Mouse (Mus musculus): ENCODE results near the gene Neil3. TPM values are rescaled to one million over a fixed set of nuclear protein-coding genes. Genes with fewer than 3 reads are reported as not detected.

Neil3 gene
- polyA plus RNA-seq (2015; fragmentation: Nextera tagmentation; extraction: Ambion mirVana), result 12.8 and 16.3 TPM in 2 replicates

GRCm38 (mm10) chr8:53638495-53639171 lies at the start of gene Neil3:
TSS of gene Neil3 (minus strand) at chr8:53639065.
- Histone ChIP-seq H3K36me3 (no peaks in the 10 kb centered on the region), H3K27ac (no peak within 1 kb of the TSS), H3K4me3 (replicated peaks) (peak within 1 kb of the TSS; percentile 54), H3K27me3 (no peaks in the 10 kb centered on the region), H3K4me1 (replicated peaks) (peaks cover 19% of the 10 kb centered on the region), H3K4me2 (replicated peaks) (peak within 1 kb of the TSS; percentile 83), H3K9ac (replicated peaks) (peak within 1 kb of the TSS; percentile 64), H3K9me3 (no peaks in the 10 kb centered on the region)
- peak; percentile 96 for ATAC-seq
- under 1% methylated on average over 26 of the region's 26 CpGs for WGBS

- H3K36me3 ChIP-seq, result no peaks in the 10 kb centered on the region
- no peaks in the 10 kb centered on the region for H3K27me3 ChIP-seq
- no peak overlapping the region for H3K4me2 ChIP-seq (replicated peaks)
- H3K4me1 ChIP-seq (replicated peaks), result no peaks in the 10 kb centered on the region
- H3K4me3 ChIP-seq (replicated peaks), result no peak overlapping the region
- peak; percentile 95 for ATAC-seq
- H3K27ac ChIP-seq, result no peak overlapping the region
- H3K9me3 ChIP-seq, result no peaks in the 10 kb centered on the region
- H3K9ac ChIP-seq (replicated peaks), result no peak overlapping the region
- WGBS, result 17% methylated on average over 12 of the region's 12 CpGs
Measured at GRCm38 (mm10) chr8:53680846-53681245, 42.0 kb upstream of the Neil3 start.

- Histone ChIP-seq H3K36me3 (no peaks in the 10 kb centered on the region), H3K9ac (replicated peaks) (no peak overlapping the region), H3K4me1 (replicated peaks) (0 out of 2 replicates have a peak, but pooled peaks cover 4% of the 10 kb centered on the region), H3K4me3 (replicated peaks) (no peak overlapping the region), H3K27ac (no peak overlapping the region), H3K4me2 (replicated peaks) (no peak overlapping the region), H3K9me3 (no peaks in the 10 kb centered on the region), H3K27me3 (no peaks in the 10 kb centered on the region)
- no peak for ATAC-seq
- WGBS, result 42% methylated on average over 4 of the region's 4 CpGs
Measured at GRCm38 (mm10) chr8:53663946-53664345, 25.1 kb upstream of the Neil3 start.

- no peaks in the 10 kb centered on the region for H3K27me3 ChIP-seq
- no peak overlapping the region for H3K4me2 ChIP-seq (replicated peaks)
- 0 out of 2 replicates have a peak, but pooled peaks cover 4% of the 10 kb centered on the region for H3K4me1 ChIP-seq (replicated peaks)
- no peaks in the 10 kb centered on the region for H3K36me3 ChIP-seq
- ATAC-seq, result no peak
- H3K27ac ChIP-seq, result no peak overlapping the region
- 64% methylated on average over 3 of the region's 3 CpGs for WGBS
- H3K9me3 ChIP-seq, result no peaks in the 10 kb centered on the region
- H3K9ac ChIP-seq (replicated peaks), result no peak overlapping the region
- H3K4me3 ChIP-seq (replicated peaks), result no peak overlapping the region
Measured at GRCm38 (mm10) chr8:53661436-53661835, 22.6 kb upstream of the Neil3 start.

- 94% methylated on average over 4 of the region's 4 CpGs for WGBS
Measured at GRCm38 (mm10) chr8:53630618-53631017, 8.2 kb downstream of the Neil3 start.

GRCm38 (mm10) chr8:53628864-53629415 lies 9.9 kb downstream of the Neil3 start:
- H3K9me3 ChIP-seq, result 0 out of 2 replicates have a peak, but pooled peaks cover 6% of the 10 kb centered on the region
- no peak overlapping the region for H3K4me3 ChIP-seq (replicated peaks)
- no peak overlapping the region for H3K27ac ChIP-seq
- WGBS, result 91% methylated on average over 4 of the region's 4 CpGs
- no peaks in the 10 kb centered on the region; the same call in 1 of the 2 replicates for H3K36me3 ChIP-seq
- no peak for ATAC-seq
- H3K27me3 ChIP-seq, result no peaks in the 10 kb centered on the region
- no peak overlapping the region for H3K4me2 ChIP-seq (replicated peaks)
- H3K4me1 ChIP-seq (replicated peaks), result no peaks in the 10 kb centered on the region
- no peak overlapping the region for H3K9ac ChIP-seq (replicated peaks)

More at GRCm38 (mm10) chr8:53630618-53631017, 8.2 kb downstream of the Neil3 start:
- H3K9ac ChIP-seq (replicated peaks), result no peak overlapping the region
- ATAC-seq, result no peak
- H3K4me2 ChIP-seq (replicated peaks), result no peak overlapping the region
- no peaks in the 10 kb centered on the region for H3K27me3 ChIP-seq
- no peaks in the 10 kb centered on the region; the same call in 1 of the 2 replicates for H3K36me3 ChIP-seq
- H3K4me3 ChIP-seq (replicated peaks), result no peak overlapping the region
- H3K4me1 ChIP-seq (replicated peaks), result no peaks in the 10 kb centered on the region
- 0 out of 2 replicates have a peak, but pooled peaks cover 6% of the 10 kb centered on the region for H3K9me3 ChIP-seq
- H3K27ac ChIP-seq, result no peak overlapping the region

GRCm38 (mm10) chr8:53623425-53623824 lies 15.4 kb downstream of the Neil3 start:
- Histone ChIP-seq H3K27ac (no peak overlapping the region), H3K4me3 (replicated peaks) (no peak overlapping the region), H3K9me3 (0 out of 2 replicates have a peak, but pooled peaks cover 6% of the 10 kb centered on the region), H3K4me1 (replicated peaks) (no peaks in the 10 kb centered on the region), H3K9ac (replicated peaks) (no peak overlapping the region), H3K4me2 (replicated peaks) (no peak overlapping the region), H3K27me3 (no peaks in the 10 kb centered on the region), H3K36me3 (peaks cover 3% of the 10 kb centered on the region; the same call in 1 of the 2 replicates)
- 90% methylated on average over 3 of the region's 3 CpGs for WGBS
- no peak for ATAC-seq

GRCm38 (mm10) chr8:53619196-53619595 lies 19.7 kb downstream of the Neil3 start:
- Histone ChIP-seq H3K4me1 (replicated peaks) (no peaks in the 10 kb centered on the region), H3K27me3 (no peaks in the 10 kb centered on the region), H3K9me3 (no peaks in the 10 kb centered on the region), H3K9ac (replicated peaks) (no peak overlapping the region), H3K27ac (no peak overlapping the region), H3K4me3 (replicated peaks) (no peak overlapping the region), H3K4me2 (replicated peaks) (no peak overlapping the region), H3K36me3 (0 out of 2 replicates have a peak, but pooled peaks cover 3% of the 10 kb centered on the region)
- ATAC-seq, result no peak
- 96% methylated on average over 3 of the region's 3 CpGs for WGBS

GRCm38 (mm10) chr8:53614288-53614646 lies 24.6 kb downstream of the Neil3 start:
- no peak for ATAC-seq

GRCm38 (mm10) chr8:53613577-53614287 lies 25.1 kb downstream of the Neil3 start:
- Histone ChIP-seq H3K36me3 (no peaks in the 10 kb centered on the region), H3K9me3 (no peaks in the 10 kb centered on the region), H3K27ac (no peak overlapping the region), H3K4me1 (replicated peaks) (no peaks in the 10 kb centered on the region), H3K9ac (replicated peaks) (no peak overlapping the region), H3K4me2 (replicated peaks) (no peak overlapping the region), H3K27me3 (no peaks in the 10 kb centered on the region), H3K4me3 (replicated peaks) (no peak overlapping the region)
- ATAC-seq, result no peak
- 92% methylated on average over 7 of the region's 7 CpGs for WGBS

More at GRCm38 (mm10) chr8:53614288-53614646, 24.6 kb downstream of the Neil3 start:
- no peaks in the 10 kb centered on the region for H3K27me3 ChIP-seq
- 75% methylated on average over 8 of the region's 8 CpGs for WGBS
- no peak overlapping the region for H3K4me3 ChIP-seq (replicated peaks)
- no peak overlapping the region for H3K9ac ChIP-seq (replicated peaks)
- no peaks in the 10 kb centered on the region for H3K9me3 ChIP-seq
- H3K4me1 ChIP-seq (replicated peaks), result no peaks in the 10 kb centered on the region
- H3K36me3 ChIP-seq, result no peaks in the 10 kb centered on the region
- H3K27ac ChIP-seq, result no peak overlapping the region
- no peak overlapping the region for H3K4me2 ChIP-seq (replicated peaks)

- Histone ChIP-seq H3K4me1 (replicated peaks) (no peaks in the 10 kb centered on the region), H3K27me3 (no peaks in the 10 kb centered on the region), H3K9me3 (no peaks in the 10 kb centered on the region), H3K36me3 (no peaks in the 10 kb centered on the region), H3K27ac (no peak overlapping the region), H3K4me2 (replicated peaks) (no peak overlapping the region), H3K4me3 (replicated peaks) (no peak overlapping the region), H3K9ac (replicated peaks) (no peak overlapping the region)
- ATAC-seq, result no peak
- 75% methylated on average over 7 of the region's 7 CpGs for WGBS
Measured at GRCm38 (mm10) chr8:53612297-53612696, 26.6 kb downstream of the Neil3 start.

- Histone ChIP-seq H3K4me2 (replicated peaks) (no peak overlapping the region), H3K9ac (replicated peaks) (no peak overlapping the region), H3K4me3 (replicated peaks) (no peak overlapping the region), H3K27me3 (no peaks in the 10 kb centered on the region), H3K9me3 (no peaks in the 10 kb centered on the region), H3K27ac (no peak overlapping the region), H3K36me3 (no peaks in the 10 kb centered on the region), H3K4me1 (replicated peaks) (no peaks in the 10 kb centered on the region)
- peak; percentile 77 for ATAC-seq
- WGBS, result 48% methylated on average over 3 of the region's 3 CpGs
Measured at GRCm38 (mm10) chr8:53607040-53607439, 31.8 kb downstream of the Neil3 start.
